Mouse (Mus musculus): ENCODE measurements around the gene Olfr1472. TPM values are rescaled to one million over a fixed set of nuclear protein-coding genes. Genes with fewer than 3 reads are reported as not detected.
"Not testable (repeated sequence)": the region's sequence is repeated elsewhere in the genome, so short reads cannot be mapped to it uniquely, and the experiment has no call there.

Gene Olfr1472
- not detected in 2 replicates for polyA plus RNA-seq (2015; fragmentation: Nextera tagmentation; extraction: Ambion mirVana)

DNA sequence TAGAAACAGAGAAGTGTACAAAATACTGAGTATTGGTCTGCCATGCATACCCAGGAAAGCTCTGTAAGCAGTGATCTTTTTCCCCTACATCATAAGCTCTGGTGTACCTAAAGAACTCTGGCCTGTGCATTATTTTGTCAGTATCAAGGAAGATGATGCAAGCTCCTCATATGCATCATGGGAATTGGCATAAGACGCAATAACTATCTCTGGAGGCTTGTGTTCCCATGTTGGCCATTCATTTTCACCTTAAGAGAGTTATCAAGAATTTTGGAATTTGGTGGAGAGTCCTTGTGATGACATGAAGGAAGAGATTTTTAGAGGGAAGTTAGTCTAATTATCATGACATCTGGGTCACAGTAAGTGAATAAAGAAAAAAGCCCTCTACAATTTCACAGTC is at the start of gene Olfr1472:
Gene Olfr1472, minus strand, starts transcription at position 101 of the 400 bp plus-strand sequence.
- H3K4me1 ChIP-seq (replicated peaks; ENCODE audit: control insufficient read depth, insufficient read depth, low read length): no peaks in the 10 kb centered on the region
- peaks cover 5% of the 10 kb centered on the region; the same call in 1 of the 2 replicates for H3K9me3 ChIP-seq (ENCODE audit: control insufficient read depth, low read length)
- no peaks in the 10 kb centered on the region for H3K36me3 ChIP-seq (ENCODE audit: control insufficient read depth, insufficient read depth)
- no peak within 1 kb of the TSS for H3K27ac ChIP-seq (ENCODE audit: low read length)
- no peak within 1 kb of the TSS for H3K4me2 ChIP-seq (ENCODE audit: low read length)
- H3K9ac ChIP-seq (replicated peaks; ENCODE audit: low read depth, low read length): no peak within 1 kb of the TSS
- no peaks in the 10 kb centered on the region for H3K27me3 ChIP-seq (replicated peaks; ENCODE audit: control insufficient read depth, insufficient read depth, low read length)
- no peak within 1 kb of the TSS for H3K4me3 ChIP-seq (replicated peaks; ENCODE audit: low read length)
- WGBS: 85% methylated on average over 1 of the region's 1 CpGs
- ATAC-seq: no peak

- no peak for ATAC-seq
- Histone ChIP-seq H3K9me3 (ENCODE audit: control insufficient read depth, low read length) (no peaks in the 10 kb centered on the region; the same call in 1 of the 2 replicates), H3K27me3 (replicated peaks; ENCODE audit: control insufficient read depth, insufficient read depth, low read length) (no peaks in the 10 kb centered on the region), H3K9ac (replicated peaks; ENCODE audit: low read depth, low read length) (no peak within 1 kb of the TSS), H3K36me3 (ENCODE audit: control insufficient read depth, insufficient read depth) (no peaks in the 10 kb centered on the region), H3K4me1 (replicated peaks; ENCODE audit: control insufficient read depth, insufficient read depth, low read length) (no peaks in the 10 kb centered on the region), H3K4me3 (replicated peaks; ENCODE audit: low read length) (no peak within 1 kb of the TSS), H3K27ac (ENCODE audit: low read length) (no peak within 1 kb of the TSS), H3K4me2 (ENCODE audit: low read length) (no peak within 1 kb of the TSS)
- WGBS: 73% methylated on average over 3 of the region's 3 CpGs
Measured at GRCm38 (mm10) chr19:13500246-13500645, 44.4 kb upstream of the Olfr1472 start, which contains the start of gene Olfr1477. Gene Olfr1477, plus strand, starts transcription at chr19:13500546.

DNA sequence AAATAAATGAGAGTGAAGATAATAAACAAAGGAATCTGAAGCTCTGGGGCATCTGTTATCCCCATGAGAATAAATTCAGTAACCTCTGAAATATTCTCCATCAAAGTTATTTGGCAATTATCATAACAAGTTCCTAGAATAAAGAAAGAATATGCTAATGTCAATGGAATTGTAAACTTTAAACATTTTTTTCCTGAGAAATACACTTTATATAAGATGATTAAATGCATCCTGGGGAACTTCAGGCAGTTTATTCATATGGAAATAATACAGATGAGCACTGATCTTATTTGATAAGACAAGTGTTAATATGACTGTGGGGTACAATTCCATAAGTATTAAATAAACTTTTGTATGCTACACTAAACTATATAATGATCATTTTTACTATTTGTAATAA is 24.2 kb upstream of the Olfr1472 start, which contains the start of gene Olfr1475:
Gene Olfr1475, minus strand, starts transcription at position 101 of the 400 bp plus-strand sequence.
- Histone ChIP-seq H3K9me3 (ENCODE audit: control insufficient read depth, low read length) (peaks cover 2% of the 10 kb centered on the region; the same call in 1 of the 2 replicates), H3K36me3 (ENCODE audit: control insufficient read depth, insufficient read depth) (no peaks in the 10 kb centered on the region), H3K27ac (ENCODE audit: low read length) (no peak within 1 kb of the TSS), H3K4me2 (ENCODE audit: low read length) (no peak within 1 kb of the TSS), H3K27me3 (replicated peaks; ENCODE audit: control insufficient read depth, insufficient read depth, low read length) (no peaks in the 10 kb centered on the region), H3K4me3 (replicated peaks; ENCODE audit: low read length) (no peak within 1 kb of the TSS), H3K4me1 (replicated peaks; ENCODE audit: control insufficient read depth, insufficient read depth, low read length) (no peaks in the 10 kb centered on the region), H3K9ac (replicated peaks; ENCODE audit: low read depth, low read length) (no peak within 1 kb of the TSS)
- no peak for ATAC-seq

DNA sequence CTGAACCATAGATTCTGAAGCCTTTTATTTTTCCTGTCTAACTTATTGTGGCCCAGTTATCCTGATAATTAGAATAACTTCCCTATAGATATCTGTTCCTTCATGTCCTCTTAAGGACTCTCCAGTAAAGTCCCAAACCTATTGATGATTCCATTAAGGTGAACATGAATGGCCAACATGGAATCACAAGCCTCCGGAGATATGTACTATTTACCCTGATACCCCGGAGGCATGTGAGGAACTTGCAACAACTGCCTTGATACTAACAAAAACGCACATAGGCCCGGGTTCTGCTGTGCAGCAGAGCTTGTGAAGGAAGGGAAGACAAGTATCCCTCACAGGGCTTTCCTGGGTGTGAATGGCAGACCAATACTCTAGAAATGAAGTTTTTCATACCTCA is 13.4 kb upstream of the Olfr1472 start, which contains the start of gene Olfr1474:
Gene Olfr1474, plus strand, starts transcription at position 301 of the 400 bp plus-strand sequence.
- H3K4me3 ChIP-seq (replicated peaks; ENCODE audit: low read length); H3K27ac ChIP-seq (ENCODE audit: low read length); H3K9me3 ChIP-seq (ENCODE audit: control insufficient read depth, low read length); H3K4me2 ChIP-seq (ENCODE audit: low read length); H3K36me3 ChIP-seq (ENCODE audit: control insufficient read depth, insufficient read depth); H3K4me1 ChIP-seq (replicated peaks; ENCODE audit: control insufficient read depth, insufficient read depth, low read length); ATAC-seq; H3K27me3 ChIP-seq (replicated peaks; ENCODE audit: control insufficient read depth, insufficient read depth, low read length); H3K9ac ChIP-seq (replicated peaks; ENCODE audit: low read depth, low read length): not testable (repeated sequence)
- 79% methylated on average over 4 of the region's 4 CpGs for WGBS

GRCm38 (mm10) chr19:13443109-13443508 is 12.8 kb downstream of the Olfr1472 start, which contains the start of gene Olfr1471:
Gene Olfr1471, plus strand, starts transcription at chr19:13443409.
- not testable (repeated sequence) for H3K4me2 ChIP-seq (ENCODE audit: low read length); H3K27me3 ChIP-seq (replicated peaks; ENCODE audit: control insufficient read depth, insufficient read depth, low read length); H3K9ac ChIP-seq (replicated peaks; ENCODE audit: low read depth, low read length); ATAC-seq; H3K9me3 ChIP-seq (ENCODE audit: control insufficient read depth, low read length); H3K27ac ChIP-seq (ENCODE audit: low read length); H3K4me3 ChIP-seq (replicated peaks; ENCODE audit: low read length); H3K4me1 ChIP-seq (replicated peaks; ENCODE audit: control insufficient read depth, insufficient read depth, low read length); H3K36me3 ChIP-seq (ENCODE audit: control insufficient read depth, insufficient read depth)
- 71% methylated on average over 2 of the region's 2 CpGs for WGBS

DNA sequence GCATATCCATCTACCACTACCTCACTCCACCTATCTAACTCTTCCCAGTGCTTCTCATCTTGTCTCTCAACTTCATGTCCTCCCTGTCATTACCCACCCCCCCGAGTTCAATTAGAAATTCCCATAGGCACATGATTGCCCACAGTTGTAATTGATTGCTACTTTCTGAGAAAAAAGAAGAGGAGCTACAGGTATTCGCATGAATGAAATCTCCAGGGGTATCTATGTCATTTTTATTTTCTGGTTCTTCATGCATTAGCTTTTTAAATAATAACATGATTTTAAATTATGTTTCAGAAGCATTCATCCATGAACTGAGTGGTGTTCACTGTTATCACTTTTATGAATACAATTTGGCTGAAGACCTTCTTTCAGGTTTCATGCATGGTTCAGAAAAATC is 48.3 kb downstream of the Olfr1472 start, which contains the start of gene Olfr1469:
Gene Olfr1469, plus strand, starts transcription at position 301 of the 400 bp plus-strand sequence.
- 84% methylated on average over 2 of the region's 2 CpGs for WGBS
- ATAC-seq: no peak
- Histone ChIP-seq H3K36me3 (ENCODE audit: control insufficient read depth, insufficient read depth) (no peaks in the 10 kb centered on the region), H3K9ac (replicated peaks; ENCODE audit: low read depth, low read length) (no peak within 1 kb of the TSS), H3K4me2 (ENCODE audit: low read length) (no peak within 1 kb of the TSS), H3K4me3 (replicated peaks; ENCODE audit: low read length) (no peak within 1 kb of the TSS), H3K27me3 (replicated peaks; ENCODE audit: control insufficient read depth, insufficient read depth, low read length) (no peaks in the 10 kb centered on the region), H3K4me1 (replicated peaks; ENCODE audit: control insufficient read depth, insufficient read depth, low read length) (no peaks in the 10 kb centered on the region), H3K9me3 (ENCODE audit: control insufficient read depth, low read length) (peaks cover 3% of the 10 kb centered on the region; the same call in 1 of the 2 replicates), H3K27ac (ENCODE audit: low read length) (no peak within 1 kb of the TSS)

Other genes starting within 250 kb of the Olfr1472 start
- not detected in 2 replicates for gene Olfr1463, start 224.8 kb downstream of the Olfr1472 start, polyA plus RNA-seq (2015; fragmentation: Nextera tagmentation; extraction: Ambion mirVana)
- not detected in 2 replicates for gene Olfr1465, start 140.5 kb downstream of the Olfr1472 start, polyA plus RNA-seq (2015; fragmentation: Nextera tagmentation; extraction: Ambion mirVana)
- not detected in 2 replicates for gene Olfr1466, start 117.2 kb downstream of the Olfr1472 start, polyA plus RNA-seq (2015; fragmentation: Nextera tagmentation; extraction: Ambion mirVana)
- gene Olfr1467, start 93.8 kb downstream of the Olfr1472 start, polyA plus RNA-seq (2015; fragmentation: Nextera tagmentation; extraction: Ambion mirVana): not detected in 2 replicates
- gene Olfr1469, start 48.2 kb downstream of the Olfr1472 start, polyA plus RNA-seq (2015; fragmentation: Nextera tagmentation; extraction: Ambion mirVana): not detected in 2 replicates
- gene Olfr1471, start 12.7 kb downstream of the Olfr1472 start, polyA plus RNA-seq (2015; fragmentation: Nextera tagmentation; extraction: Ambion mirVana): not detected in 2 replicates
- not detected in 2 replicates for gene Olfr1474, start 13.5 kb upstream of the Olfr1472 start, polyA plus RNA-seq (2015; fragmentation: Nextera tagmentation; extraction: Ambion mirVana)
- not detected in 2 replicates for gene Olfr1475, start 24.1 kb upstream of the Olfr1472 start, polyA plus RNA-seq (2015; fragmentation: Nextera tagmentation; extraction: Ambion mirVana)
- gene Olfr1477, start 44.5 kb upstream of the Olfr1472 start, polyA plus RNA-seq (2015; fragmentation: Nextera tagmentation; extraction: Ambion mirVana): not detected in 2 replicates
- not detected in 2 replicates for gene Olfr1480, start 71.8 kb upstream of the Olfr1472 start, polyA plus RNA-seq (2015; fragmentation: Nextera tagmentation; extraction: Ambion mirVana)
- not detected in 2 replicates for gene Olfr1484, start 127.4 kb upstream of the Olfr1472 start, polyA plus RNA-seq (2015; fragmentation: Nextera tagmentation; extraction: Ambion mirVana)
- not detected in 2 replicates for gene Olfr1487, start 161.3 kb upstream of the Olfr1472 start, polyA plus RNA-seq (2015; fragmentation: Nextera tagmentation; extraction: Ambion mirVana)
- not detected in 2 replicates for gene Olfr1489, start 175.5 kb upstream of the Olfr1472 start, polyA plus RNA-seq (2015; fragmentation: Nextera tagmentation; extraction: Ambion mirVana)
- gene Olfr1490, start 195.0 kb upstream of the Olfr1472 start, polyA plus RNA-seq (2015; fragmentation: Nextera tagmentation; extraction: Ambion mirVana): not detected in 2 replicates
- not detected in 2 replicates for gene Olfr1491, start 241.2 kb upstream of the Olfr1472 start, polyA plus RNA-seq (2015; fragmentation: Nextera tagmentation; extraction: Ambion mirVana)

All from forebrain, embryonic 16.5 days (tissue).